Mouse (Mus musculus) c-Kit-negative CD71-positive TER-119-positive erythroid progenitor cells, embryonic 14.5 days (primary cell): Measurements from ENCODE around the gene 1700020N01Rik.
A peak's percentile ranks its signal among the peaks of the same experiment; 100 is the strongest.

Experiments used
- DNase-seq: peaks from one replicate; pipeline ENCODE4 v3.0.0-alpha.2; 2013; ENCODE audit warnings: low read depth, low spot score

The 1700020N01Rik gene

DNA sequence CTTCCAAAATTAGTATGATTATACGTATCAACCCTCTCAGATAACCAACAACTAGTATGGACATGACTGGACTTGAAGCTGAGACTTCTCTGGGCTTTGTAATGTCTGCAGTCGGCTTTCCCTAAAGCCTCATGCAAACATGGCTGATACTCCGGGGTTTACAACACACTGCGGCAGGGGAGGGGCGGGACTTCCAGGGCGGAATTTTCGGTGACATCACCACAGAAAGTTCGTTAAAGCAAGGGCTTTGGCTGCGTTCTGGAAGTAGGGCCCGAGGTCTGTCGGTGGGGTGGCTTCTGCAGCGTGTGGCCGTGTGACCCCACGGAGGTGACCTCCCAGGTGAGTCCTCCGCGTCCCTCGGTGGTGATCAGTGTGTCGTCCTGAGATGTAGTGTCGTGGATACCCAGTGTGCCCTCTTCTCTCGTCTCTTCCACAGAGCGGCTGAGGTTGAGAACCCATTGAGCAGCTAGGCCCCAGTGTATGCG lies at the start of gene 1700020N01Rik:
Gene 1700020N01Rik, plus strand, starts transcription at position 250 of the 485 bp plus-strand sequence.
- DNase-seq = no peak

DNA sequence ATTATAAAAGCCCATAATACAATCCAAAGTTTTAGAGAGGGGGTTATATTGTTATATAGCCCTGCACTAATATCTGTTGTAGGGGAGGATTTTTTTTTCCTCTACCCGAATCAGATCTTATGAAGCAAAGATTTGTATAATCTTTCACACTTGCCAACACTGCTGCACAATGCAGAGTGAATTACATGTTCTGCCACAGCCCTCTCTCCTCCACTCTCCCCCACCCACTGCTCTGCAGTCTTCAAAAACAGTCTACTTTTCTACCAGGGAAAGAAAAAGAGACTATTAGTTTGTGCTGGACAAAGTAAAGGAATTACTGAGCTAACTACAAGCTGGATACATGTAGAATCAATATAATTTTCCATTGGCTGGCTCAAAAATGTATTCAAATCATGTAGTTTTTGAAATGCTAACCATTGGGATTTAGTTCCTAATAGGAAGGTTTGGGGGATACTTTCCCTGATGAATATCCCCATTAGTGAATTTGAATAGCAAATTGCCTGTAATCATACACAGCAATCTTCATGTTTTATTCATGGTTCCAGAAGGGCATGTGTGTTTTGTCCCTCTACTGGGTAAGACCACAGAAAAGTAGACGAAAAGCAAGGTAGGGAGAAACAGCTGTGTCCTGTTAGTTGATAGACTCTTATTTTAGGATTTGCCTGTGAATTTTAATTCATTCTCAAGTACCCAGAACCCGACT lies 49.2 kb upstream of the 1700020N01Rik start:
- no peak for DNase-seq

DNA sequence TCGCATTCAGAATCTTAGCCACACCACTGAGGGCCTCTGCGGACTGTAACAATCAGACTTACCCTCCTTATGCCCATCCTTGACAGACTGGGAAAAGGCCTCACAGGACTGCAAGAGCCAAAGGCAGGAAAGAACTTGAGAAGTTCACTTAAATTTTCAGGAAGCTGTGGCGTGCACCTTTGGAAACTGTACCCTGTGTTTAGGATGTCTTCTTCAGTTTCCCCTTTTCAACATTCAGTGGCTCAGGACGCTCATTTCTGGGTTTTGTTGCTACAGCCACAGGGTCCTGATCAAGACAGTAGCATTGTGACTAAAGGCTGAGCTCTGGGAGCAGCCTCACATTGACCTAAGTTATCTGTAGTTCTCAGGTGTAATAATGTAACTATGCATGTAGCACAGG lies 48.2 kb upstream of the 1700020N01Rik start:
- DNase-seq = no peak

DNA sequence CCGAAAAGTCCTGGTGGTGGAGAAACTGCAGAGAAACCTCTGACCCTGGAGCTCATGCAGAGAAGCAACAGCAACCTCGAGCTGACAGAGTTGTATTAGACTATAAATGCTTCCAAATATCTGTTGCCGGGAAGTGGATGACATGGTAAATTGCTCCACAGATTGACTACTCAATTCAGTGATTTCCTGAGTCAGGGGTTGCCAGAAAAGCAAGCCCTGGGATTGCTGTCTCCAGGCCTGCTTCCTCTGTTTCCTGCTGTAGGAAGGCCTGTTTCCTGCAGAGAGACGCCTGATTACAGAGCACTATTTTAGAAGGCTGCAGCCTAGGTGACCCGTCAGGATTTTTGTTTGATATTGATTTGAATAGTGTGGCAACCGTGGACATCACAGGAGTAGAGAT lies 47.5 kb upstream of the 1700020N01Rik start:
- DNase-seq = no peak

DNA sequence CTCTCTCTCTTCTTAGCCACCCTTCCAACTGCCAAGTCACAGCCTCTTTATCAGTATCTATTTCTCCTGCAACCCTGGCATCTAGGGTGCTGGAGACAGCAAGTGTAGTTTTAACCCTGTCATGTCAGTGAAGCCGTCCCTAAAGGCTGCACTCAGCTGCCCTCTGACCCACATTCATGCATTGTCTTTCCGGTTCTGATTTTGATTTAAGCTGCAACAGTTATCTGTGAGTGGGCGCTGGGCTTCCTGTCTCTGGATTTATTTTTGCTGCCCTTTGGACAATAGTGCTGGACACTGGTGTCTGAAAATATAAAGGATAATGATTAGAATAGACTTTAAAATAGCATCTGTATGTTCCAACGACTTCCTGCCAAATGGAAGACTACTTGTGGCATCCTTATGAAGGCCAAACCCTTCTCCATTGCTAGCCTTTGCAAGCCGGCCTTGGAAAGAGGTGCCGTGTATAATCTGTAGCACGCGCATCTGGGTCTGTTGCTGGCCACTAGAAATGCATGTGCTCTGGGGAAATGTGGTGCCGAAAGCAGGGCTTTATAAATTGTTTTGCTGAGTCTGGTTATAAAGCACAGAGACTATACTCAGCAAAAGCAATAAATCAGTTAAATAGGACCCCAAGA lies 44.0 kb upstream of the 1700020N01Rik start:
- no peak for DNase-seq

GRCm38 (mm10) chr10:21552967-21553682 lies 39.8 kb upstream of the 1700020N01Rik start:
- DNase-seq = no peak

DNA sequence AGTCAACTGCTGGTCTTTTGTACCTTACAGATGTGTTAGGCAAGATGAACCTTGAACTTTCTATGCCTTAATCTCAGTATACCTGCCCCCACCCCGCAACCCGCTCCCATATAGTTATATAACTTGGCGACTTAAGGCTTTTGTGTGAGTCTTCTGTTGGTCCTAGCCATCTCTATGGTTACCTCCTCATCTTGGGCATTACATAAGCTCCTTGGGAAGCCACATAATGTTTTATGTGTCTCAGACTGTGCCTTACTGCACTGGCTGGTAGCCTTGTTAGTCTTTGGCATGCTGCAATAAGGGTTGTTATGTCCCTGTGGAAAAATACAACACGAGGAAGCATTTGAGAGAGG lies 39.3 kb upstream of the 1700020N01Rik start:
- no peak for DNase-seq

- DNase-seq = no peak
Measured at GRCm38 (mm10) chr10:21554896-21555580, 37.9 kb upstream of the 1700020N01Rik start.

- no peak for DNase-seq
Measured at GRCm38 (mm10) chr10:21559769-21560168, 33.2 kb upstream of the 1700020N01Rik start.

DNA sequence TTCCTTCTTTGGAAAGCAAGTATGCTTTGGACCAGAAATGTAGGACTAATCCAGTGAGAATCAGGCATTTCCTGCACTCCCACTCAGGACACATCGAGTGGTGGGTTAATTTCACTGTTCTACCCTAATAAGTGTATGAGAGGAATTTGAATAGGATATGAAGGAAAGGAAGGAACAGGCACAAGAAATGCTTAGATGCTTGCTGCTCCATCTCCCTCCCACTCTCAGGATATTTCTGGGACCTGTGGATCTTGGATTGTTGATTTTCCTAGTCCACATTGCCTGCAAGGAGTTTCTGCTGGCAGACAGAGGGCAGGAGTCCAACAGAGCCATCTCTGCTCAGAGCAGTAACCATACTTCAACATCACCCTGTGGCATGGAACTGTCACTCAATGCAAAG lies 31.8 kb upstream of the 1700020N01Rik start:
- DNase-seq = no peak

- no peak for DNase-seq
Measured at GRCm38 (mm10) chr10:21563446-21563845, 29.5 kb upstream of the 1700020N01Rik start.

GRCm38 (mm10) chr10:21564189-21564588 lies 28.8 kb upstream of the 1700020N01Rik start:
- no peak for DNase-seq

GRCm38 (mm10) chr10:21566074-21566473 lies 26.9 kb upstream of the 1700020N01Rik start:
- no peak for DNase-seq

DNA sequence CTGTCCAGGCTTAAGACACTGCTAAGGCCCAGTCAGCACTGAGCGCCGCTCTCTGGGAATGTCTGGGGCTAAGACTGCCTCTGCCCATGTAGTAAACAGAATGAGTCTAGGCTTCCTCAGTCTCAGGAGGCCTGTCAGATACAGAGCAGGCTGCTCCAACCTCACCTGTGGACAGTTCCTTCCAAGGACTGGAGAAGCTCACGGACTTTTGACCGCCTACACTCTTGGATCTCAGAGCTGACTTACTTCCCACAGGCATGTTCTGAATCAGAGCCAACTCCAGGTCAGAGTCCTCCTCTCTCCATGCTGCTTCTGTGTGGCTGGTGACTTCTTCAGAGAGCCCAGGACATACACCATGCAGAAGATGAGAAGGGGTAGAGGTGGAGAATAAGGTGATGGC lies 21.3 kb upstream of the 1700020N01Rik start:
- DNase-seq = no peak

GRCm38 (mm10) chr10:21573713-21574112 lies 19.2 kb upstream of the 1700020N01Rik start:
- DNase-seq = no peak

GRCm38 (mm10) chr10:21575806-21576378 lies 17.1 kb upstream of the 1700020N01Rik start:
- DNase-seq = no peak

DNA sequence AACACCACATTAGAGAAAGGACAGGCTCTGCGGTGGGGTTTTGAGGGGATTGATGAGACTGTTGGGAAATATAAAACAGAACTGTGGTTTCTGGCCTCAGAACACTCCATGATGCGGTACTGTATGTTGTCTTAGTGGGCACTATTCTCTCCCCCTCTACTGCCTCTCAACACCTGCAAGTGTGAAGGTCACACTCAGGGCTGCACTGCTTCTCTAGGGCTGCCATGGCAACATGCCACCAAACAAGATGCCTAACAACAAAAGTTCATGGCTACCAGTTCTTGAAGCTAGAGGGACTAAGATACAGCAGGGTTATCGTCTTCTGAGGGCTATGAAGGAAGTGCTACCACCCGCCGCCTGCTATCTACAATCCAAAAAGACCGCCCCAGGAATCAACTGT lies 15.1 kb upstream of the 1700020N01Rik start:
- DNase-seq = no peak

DNA sequence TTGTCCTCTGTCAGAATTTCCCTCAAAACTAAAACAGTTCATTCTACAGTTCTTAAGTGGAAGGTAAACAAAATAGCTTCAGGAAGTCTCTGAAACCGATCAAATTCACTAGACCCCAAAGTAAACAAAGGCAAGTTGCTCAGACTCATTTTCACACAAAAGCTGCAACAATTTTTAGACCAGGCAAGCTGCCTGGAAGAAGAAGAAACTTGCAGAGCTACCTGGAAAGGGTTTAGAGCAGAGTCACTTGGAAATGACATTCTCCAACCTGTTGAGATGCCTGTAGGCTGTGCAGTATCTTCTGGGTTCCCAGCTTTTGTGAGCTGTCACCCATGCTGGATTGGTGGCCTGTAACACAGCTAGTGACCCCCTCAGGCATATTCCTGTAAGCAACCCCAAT lies 11.4 kb upstream of the 1700020N01Rik start:
- DNase-seq = no peak

DNA sequence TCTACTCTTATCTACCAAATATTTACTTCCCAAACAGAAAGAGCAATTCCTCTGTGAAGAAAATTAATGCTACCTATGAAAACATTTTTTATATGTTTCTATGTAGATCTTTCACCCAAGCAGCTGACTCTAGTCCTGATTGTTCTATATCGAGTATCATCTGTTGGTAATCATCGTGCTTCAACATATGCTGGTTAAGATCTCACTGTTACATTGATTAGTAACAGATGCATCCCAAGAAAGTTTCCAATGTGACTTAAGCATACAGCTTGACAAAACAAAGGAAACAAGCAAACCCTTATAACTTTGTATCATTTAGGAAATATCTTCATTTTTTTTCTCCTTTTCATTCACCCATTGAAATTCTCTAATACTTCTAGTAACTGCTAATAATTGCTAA lies 5.9 kb upstream of the 1700020N01Rik start:
- no peak for DNase-seq

DNA sequence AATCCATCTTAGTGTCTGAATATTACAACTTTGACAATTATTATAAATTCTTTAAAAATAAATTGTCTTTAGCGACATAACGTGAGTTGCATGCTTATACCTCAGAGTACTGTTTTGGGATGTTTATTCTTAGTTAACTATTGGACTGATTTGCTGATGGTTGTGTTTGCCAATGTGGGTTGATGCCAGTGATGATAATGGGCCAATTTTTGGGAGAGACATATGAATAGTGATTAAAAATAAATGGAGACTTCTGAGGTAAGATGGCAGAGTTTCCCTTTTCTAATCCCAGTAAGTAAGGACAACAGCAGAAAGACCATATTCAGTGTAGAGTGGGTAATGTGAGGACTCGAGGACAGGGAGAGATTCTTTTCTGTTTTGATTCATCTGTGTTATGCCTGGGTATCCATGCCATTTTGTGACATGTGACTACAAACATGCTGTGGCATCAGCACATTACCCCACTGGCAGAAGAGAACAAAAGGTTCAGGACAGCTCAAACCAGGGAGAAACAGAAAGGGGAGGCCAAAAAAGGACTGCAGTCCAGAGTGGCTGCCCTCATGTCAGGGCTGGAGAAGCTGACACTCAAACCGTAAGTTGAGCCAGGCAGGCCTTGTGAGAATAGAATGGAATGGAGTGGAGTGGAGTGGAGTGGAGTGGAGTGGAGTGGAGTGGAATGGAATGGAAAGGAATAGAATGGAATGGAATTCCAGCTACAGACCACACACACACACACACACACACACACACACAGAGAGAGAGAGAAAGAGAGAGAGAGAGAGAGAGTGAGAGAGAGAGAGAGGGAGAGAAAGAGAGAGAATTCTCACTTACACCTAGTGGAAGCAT lies 4.7 kb upstream of the 1700020N01Rik start:
- no peak for DNase-seq

DNA sequence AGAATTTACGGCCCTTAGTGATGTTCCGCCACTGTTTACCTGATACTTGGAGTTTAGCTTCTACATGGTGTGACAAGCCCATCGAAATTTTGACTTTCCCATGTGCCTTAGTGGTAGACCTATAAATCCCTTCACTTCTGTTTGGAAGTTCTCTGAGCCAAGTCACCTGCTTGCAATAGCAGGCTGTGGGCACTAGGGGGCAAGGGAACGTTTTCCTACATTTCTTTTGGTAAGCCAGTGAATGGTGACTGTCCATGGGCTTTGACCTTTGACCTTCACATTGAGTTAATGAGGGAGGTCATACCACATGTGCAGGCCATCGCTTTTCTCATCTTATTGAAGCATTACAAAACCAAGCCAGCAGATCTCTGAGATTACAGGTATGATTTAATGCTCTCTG lies 8.0 kb downstream of the 1700020N01Rik start:
- DNase-seq = peak; percentile 1
